Comparison of ENCODE assay signal across 16 mouse cellular contexts in the genomic region with DNA sequence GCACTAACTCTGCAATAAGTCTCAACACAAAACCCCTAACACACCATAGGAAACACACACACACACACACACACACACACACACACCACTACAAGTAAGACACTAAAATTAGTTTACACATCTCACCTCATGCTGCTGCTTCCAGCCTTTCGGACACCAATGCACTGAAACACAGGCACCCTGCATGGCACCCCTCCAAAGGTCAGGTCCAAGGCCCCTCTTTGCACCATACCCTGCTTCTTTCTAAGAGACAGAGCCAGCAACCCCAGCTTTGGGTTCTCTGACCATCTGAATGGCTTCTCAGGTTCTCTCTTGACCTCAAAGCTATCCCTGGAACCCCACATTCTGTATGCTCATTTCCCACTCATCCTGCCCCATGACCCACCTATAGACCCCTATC. TPM values are rescaled to one million over a fixed set of nuclear protein-coding genes. Genes with fewer than 3 reads are reported as not detected.
"Had no signal": no experiment of that assay in that cellular context is flagged by ENCODE, and none has a peak within 500 bp of the region (broad histone marks: within the 10 kb centered on the region; RNA-seq: fewer than 3 reads in every experiment).

No protein-coding gene starts in this region.

- DNase-seq: lung, embryonic 14.5 days; lung, postnatal 10 days; lung, postnatal 4 days; midbrain, embryonic 14.5 days; retina, postnatal 1 day; right cerebral cortex, adult 18-20 months; right cerebral cortex, postnatal 25 days; right cerebral cortex, postnatal 4 days; spleen, adult 18-20 months; thymus, adult 18-20 months; thymus, postnatal 14 days; thymus, postnatal 36 days had no signal

RNA-seq across cellular contexts. Expression of gene Rasgrf1, which starts 13.0 kb away (rescaled TPM):
- total RNA-seq: megakaryocyte, adult 5-6 weeks; megakaryocyte-erythroid progenitor cell, adult 5-6 weeks had no signal
- polyA plus RNA-seq: myocyte; neural tube, embryonic 11.5 days had no signal
